Mouse (Mus musculus) kidney, postnatal 4 days (tissue): Measurements from ENCODE around the gene Rnf212b.

Source experiments
- DNase-seq, 2 experiments: peaks; one replicate each; pipeline ENCODE4 v3.0.0; 2021; ENCODE audit warnings: mixed read lengths in 2 of 2

The Rnf212b gene

GRCm38 (mm10) chr14:54799686-54800085 is 14.3 kb upstream of the Rnf212b start:
- no peak for DNase-seq

GRCm38 (mm10) chr14:54802428-54802827 is 11.5 kb upstream of the Rnf212b start:
- DNase-seq: no peak

GRCm38 (mm10) chr14:54806124-54806523 is 7.8 kb upstream of the Rnf212b start:
- no peak for DNase-seq

GRCm38 (mm10) chr14:54808718-54809667 is 4.9 kb upstream of the Rnf212b start:
- DNase-seq: no peak

GRCm38 (mm10) chr14:54809668-54810033 is 4.3 kb upstream of the Rnf212b start:
- no peak for DNase-seq

GRCm38 (mm10) chr14:54815737-54816136 is 1.8 kb downstream of the Rnf212b start:
- DNase-seq: no peak

GRCm38 (mm10) chr14:54817791-54818190 is 3.9 kb downstream of the Rnf212b start:
- peak; percentile 41 to 57 for DNase-seq

- no peak for DNase-seq
Observed at GRCm38 (mm10) chr14:54822301-54822700, 8.4 kb downstream of the Rnf212b start.

- DNase-seq: no peak
Observed at GRCm38 (mm10) chr14:54823716-54824115, 9.8 kb downstream of the Rnf212b start.

GRCm38 (mm10) chr14:54843461-54843860 is 29.5 kb downstream of the Rnf212b start:
- peak in 1 of 2 experiments; percentile 25 for DNase-seq

- DNase-seq: no peak
Observed at GRCm38 (mm10) chr14:54855726-54856125, 41.8 kb downstream of the Rnf212b start.

GRCm38 (mm10) chr14:54856703-54857102 is 42.8 kb downstream of the Rnf212b start:
- DNase-seq: no peak

GRCm38 (mm10) chr14:54857891-54858290 is 44.0 kb downstream of the Rnf212b start:
- no peak for DNase-seq

- DNase-seq: peak; percentile 81 to 82
Observed at GRCm38 (mm10) chr14:54860511-54860910, 46.6 kb downstream of the Rnf212b start.

GRCm38 (mm10) chr14:54863501-54864312 is 49.8 kb downstream of the Rnf212b start:
- peak; percentile 95 to 98 for DNase-seq

- no peak for DNase-seq
Observed at GRCm38 (mm10) chr14:54864313-54865036, 50.5 kb downstream of the Rnf212b start.

GRCm38 (mm10) chr14:54865626-54866025 is 51.7 kb downstream of the Rnf212b start:
- no peak for DNase-seq

- DNase-seq: no peak
Observed at GRCm38 (mm10) chr14:54866268-54866667, 52.3 kb downstream of the Rnf212b start.

- peak; percentile 42 to 58 for DNase-seq
Observed at GRCm38 (mm10) chr14:54866936-54867335, 53.0 kb downstream of the Rnf212b start.

- DNase-seq: no peak
Observed at GRCm38 (mm10) chr14:54868026-54868425, 54.1 kb downstream of the Rnf212b start.

GRCm38 (mm10) chr14:54870861-54871260 is 56.9 kb downstream of the Rnf212b start, which contains the start of gene Homez:
Homez (minus strand) TSS chr14:54870961.
- no peak for DNase-seq

GRCm38 (mm10) chr14:54874165-54874564 is 60.2 kb downstream of the Rnf212b start:
- DNase-seq: no peak
